Mouse (Mus musculus) hindbrain, embryonic 13.5 days (tissue): Measurements from ENCODE around the gene Amn. TPM values are rescaled to one million over a fixed set of nuclear protein-coding genes. Genes with fewer than 3 reads are reported as not detected.

Source experiments
- polyA plus RNA-seq: library from polyadenylated mRNA; unstranded; fragments of >200 nt; fragmentation: Nextera tagmentation; extraction: Ambion mirVana; gene quantifications from 2 replicates; pipeline ENCODE4 v1.2.1, GENCODE M21; 2015

Gene Amn
- polyA plus RNA-seq, 1 experiment from 2014 or later = 5.6 TPM

Other genes with a start within 250 kb of the Amn start
- 5.2 and 5.6 TPM in 2 replicates for gene Rcor1, start 231.7 kb upstream of the Amn start, polyA plus RNA-seq
- gene Traf3, start 104.7 kb upstream of the Amn start, polyA plus RNA-seq = 15.6 and 17.0 TPM in 2 replicates
- gene 4930595D18Rik, start 86.6 kb upstream of the Amn start, polyA plus RNA-seq = 0.21 TPM in 1 of 2 replicates, not detected in the other
- gene Cdc42bpb, start 106.6 kb downstream of the Amn start, polyA plus RNA-seq = 35.0 and 36.5 TPM in 2 replicates
- 0.26 and 0.52 TPM in 2 replicates for gene Lbhd2, start 135.7 kb downstream of the Amn start, polyA plus RNA-seq
- gene Exoc3l4, start 145.9 kb downstream of the Amn start, polyA plus RNA-seq = 2.0 and 2.1 TPM in 2 replicates
- 1.6 and 1.8 TPM in 2 replicates for gene Tnfaip2, start 171.4 kb downstream of the Amn start, polyA plus RNA-seq
- gene Gm266, start 214.7 kb downstream of the Amn start, polyA plus RNA-seq = 1.7 and 2.0 TPM in 2 replicates